Mouse (Mus musculus) ES-Bruce4 (cell line): ENCODE measurements around the gene Sox1. TPM values are rescaled to one million over a fixed set of nuclear protein-coding genes. Genes with fewer than 3 reads are reported as not detected.

Source experiments
- H3K27ac ChIP-seq: 2 replicates; pipeline ENCODE4 v1.5.1; 2012; ENCODE audit warnings: low read length, inconsistent platforms; ENCODE audit not compliant: insufficient read depth
- H3K27me3 ChIP-seq: 2 replicates; pipeline ENCODE4 v1.6.1; 2012; ENCODE audit warnings: mild to moderate bottlenecking, low read length, inconsistent platforms; ENCODE audit not compliant: control insufficient read depth, poor library complexity, insufficient read depth, severe bottlenecking
- H3K36me3 ChIP-seq: 2 replicates; pipeline ENCODE4 v1.6.1; 2012; ENCODE audit warnings: inconsistent platforms, mild to moderate bottlenecking, low read length, moderate library complexity; ENCODE audit not compliant: control insufficient read depth, poor library complexity, insufficient read depth, severe bottlenecking
- H3K4me1 ChIP-seq: one replicate; pipeline ENCODE4 v1.8.1; 2011; ENCODE audit warnings: low read length; ENCODE audit not compliant: control insufficient read depth, insufficient read depth
- H3K4me3 ChIP-seq: 2 replicates; pipeline ENCODE4 v1.5.1; 2011; ENCODE audit warnings: low read depth, mild to moderate bottlenecking, low read length
- H3K9ac ChIP-seq: 2 replicates; pipeline ENCODE4 v1.6.1; 2012; ENCODE audit warnings: low read depth, mild to moderate bottlenecking, inconsistent platforms; ENCODE audit not compliant: poor library complexity, severe bottlenecking
- H3K9me3 ChIP-seq: replicated peaks from 2 replicates; pipeline ENCODE4 v1.6.1; 2012; ENCODE audit warnings: mild to moderate bottlenecking, low read length, inconsistent platforms; ENCODE audit not compliant: control insufficient read depth, poor library complexity, insufficient read depth, severe bottlenecking
- CTCF ChIP-seq: IDR thresholded peaks from one replicate; pipeline ENCODE4 v1.8.1; 2011; ENCODE audit warnings: low read depth, low read length
- EP300 ChIP-seq: IDR thresholded peaks from 2 replicates; pipeline ENCODE4 v1.6.1; 2011; ENCODE audit warnings: low read depth, low read length; ENCODE audit not compliant: insufficient read depth
- POLR2A ChIP-seq: IDR thresholded peaks from one replicate; pipeline ENCODE4 v1.8.1; 2011; ENCODE audit warnings: low read length; ENCODE audit not compliant: insufficient read depth
- polyA plus RNA-seq: library from polyadenylated mRNA; stranded (reverse); fragments of >200 nt; gene quantifications from 2 replicates; pipeline ENCODE4 v1.2.4, GENCODE M21; 2011; ENCODE audit warnings: low read depth; ENCODE audit not compliant: missing spikeins, insufficient read depth, insufficient read length

Gene Sox1
- polyA plus RNA-seq, 1 experiment: 0.37 TPM

DNA sequence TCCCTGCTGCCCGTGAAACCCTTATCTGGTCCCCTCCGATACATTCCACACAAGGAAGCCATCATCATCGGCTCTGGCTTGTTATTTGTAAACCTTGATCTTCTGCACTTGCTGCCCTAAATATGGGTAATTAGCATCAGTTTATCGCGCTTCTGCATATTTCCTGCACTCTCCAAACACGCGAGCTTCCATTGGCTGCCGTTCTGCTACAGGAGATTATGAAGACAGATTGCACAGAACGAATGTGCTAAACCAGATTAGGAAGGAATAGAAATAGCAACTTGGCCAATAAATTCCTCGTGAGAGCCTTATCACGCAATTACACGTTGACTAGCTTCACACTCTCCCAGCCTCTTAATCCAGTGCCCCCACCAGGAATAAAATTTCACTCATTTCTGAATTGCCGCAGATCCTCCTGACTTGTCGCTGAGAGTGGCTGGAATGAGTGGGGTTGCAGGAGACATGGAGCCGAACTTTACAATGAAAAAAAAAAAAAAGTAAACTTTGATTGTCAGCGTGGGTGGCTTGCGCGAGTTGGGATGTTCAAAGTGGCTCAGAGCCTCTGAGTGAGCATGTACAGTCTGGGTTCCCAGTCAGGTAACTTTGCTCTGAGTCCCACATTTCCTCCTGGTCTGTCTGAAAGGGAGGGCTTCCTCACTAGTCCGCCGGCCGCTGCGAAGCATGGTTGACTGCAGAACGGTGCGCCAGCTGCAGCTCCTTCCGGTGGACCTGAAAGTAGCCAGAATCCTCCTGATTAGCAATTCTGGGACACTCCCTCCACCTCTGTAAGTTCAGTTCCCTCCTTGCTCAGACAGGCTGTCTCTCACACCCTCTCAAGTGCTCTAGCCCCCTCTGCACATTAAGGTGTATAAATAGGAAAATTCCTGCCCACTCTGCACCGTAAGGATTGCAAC lies 33.0 kb downstream of the Sox1 start:
- H3K9ac ChIP-seq: no peak overlapping the region
- TF ChIP-seq CTCF (no peak), EP300 (0 out of 2 replicates have a peak, but pooled peaks have one; percentile 34)
- no peak overlapping the region for H3K27ac ChIP-seq
- peaks cover 16% of the 10 kb centered on the region for H3K27me3 ChIP-seq
- no peak overlapping the region for H3K4me3 ChIP-seq
- no peaks in the 10 kb centered on the region for H3K9me3 ChIP-seq
- H3K4me1 ChIP-seq: peaks cover 7% of the 10 kb centered on the region
- no peaks in the 10 kb centered on the region for H3K36me3 ChIP-seq

GRCm38 (mm10) chr8:12428931-12429330 lies 33.8 kb downstream of the Sox1 start:
- no peak overlapping the region for H3K4me3 ChIP-seq
- peaks cover 16% of the 10 kb centered on the region for H3K27me3 ChIP-seq
- H3K9me3 ChIP-seq: no peaks in the 10 kb centered on the region
- peaks cover 8% of the 10 kb centered on the region for H3K4me1 ChIP-seq
- TF ChIP-seq EP300: no peak
- no peak for TF ChIP-seq POLR2A
- TF ChIP-seq CTCF: no peak
- H3K36me3 ChIP-seq: no peaks in the 10 kb centered on the region
- no peak overlapping the region for H3K9ac ChIP-seq
- no peak overlapping the region for H3K27ac ChIP-seq

GRCm38 (mm10) chr8:12429601-12430172 lies 34.6 kb downstream of the Sox1 start:
- no peaks in the 10 kb centered on the region for H3K9me3 ChIP-seq
- no peak overlapping the region for H3K4me3 ChIP-seq
- no peak overlapping the region for H3K27ac ChIP-seq
- no peaks in the 10 kb centered on the region for H3K36me3 ChIP-seq
- peaks cover 8% of the 10 kb centered on the region for H3K4me1 ChIP-seq
- H3K9ac ChIP-seq: 0 out of 2 replicates have a peak overlapping the region, but pooled peaks have one; percentile 61
- TF ChIP-seq EP300: no peak
- no peak for TF ChIP-seq CTCF
- H3K27me3 ChIP-seq: peaks cover 16% of the 10 kb centered on the region

DNA sequence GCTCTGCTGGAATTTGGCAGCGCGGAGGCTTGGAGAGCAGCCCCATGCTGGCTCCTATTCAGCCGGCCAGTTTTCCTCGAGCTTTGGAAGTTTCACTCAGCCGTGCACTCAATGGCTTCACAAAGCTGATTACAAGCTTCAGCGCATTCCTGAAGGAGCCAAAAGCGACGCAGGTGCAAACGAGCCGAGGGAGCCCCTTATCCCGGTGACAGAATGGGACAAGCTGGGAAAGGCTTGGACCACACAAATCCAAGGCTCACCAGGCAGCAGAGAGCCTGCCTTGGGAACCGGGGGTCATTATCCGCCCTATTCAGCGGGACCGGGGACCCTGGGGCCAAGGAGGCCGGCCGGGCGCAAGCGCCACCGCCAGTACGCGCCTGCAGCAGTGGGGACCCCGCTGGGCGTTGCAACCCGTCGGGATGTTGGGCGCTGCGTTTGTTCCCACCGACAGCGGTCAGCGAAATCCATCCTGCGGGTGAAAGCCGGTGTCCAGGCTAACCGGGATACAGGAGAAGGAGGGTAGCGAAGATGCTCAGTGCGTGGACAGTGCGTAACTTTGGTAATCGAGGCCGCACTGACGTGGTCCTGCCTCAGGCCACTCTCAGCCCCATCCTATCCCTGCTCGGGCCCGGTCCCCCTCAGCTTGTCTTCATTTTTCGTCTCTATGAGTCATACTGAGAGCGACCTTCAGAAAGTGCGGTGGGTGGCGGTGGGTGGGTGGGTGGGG lies 35.2 kb downstream of the Sox1 start:
- Histone ChIP-seq H3K9ac (peak overlapping the region; percentile 61), H3K4me3 (peak overlapping the region; percentile 51), H3K4me1 (peaks cover 8% of the 10 kb centered on the region), H3K27me3 (peaks cover 16% of the 10 kb centered on the region), H3K36me3 (no peaks in the 10 kb centered on the region), H3K9me3 (no peaks in the 10 kb centered on the region), H3K27ac (no peak overlapping the region)
- no peak for TF ChIP-seq POLR2A
- TF ChIP-seq EP300: no peak
- no peak for TF ChIP-seq CTCF

- TF ChIP-seq CTCF (no peak), EP300 (0 out of 2 replicates have a peak, but pooled peaks have one; percentile 2), POLR2A (no peak)
- Histone ChIP-seq H3K4me1 (peaks cover 8% of the 10 kb centered on the region), H3K4me3 (peak overlapping the region; percentile 36), H3K9ac (peak overlapping the region; percentile 61), H3K9me3 (no peaks in the 10 kb centered on the region), H3K27ac (peak overlapping the region; percentile 44; the same call in 1 of the 2 replicates), H3K36me3 (no peaks in the 10 kb centered on the region), H3K27me3 (peaks cover 16% of the 10 kb centered on the region)
Measured at GRCm38 (mm10) chr8:12430900-12431737, 36.0 kb downstream of the Sox1 start.
